Mouse (Mus musculus) gastrocnemius, postnatal 25 days (tissue): Measurements from ENCODE around the gene Sinhcaf. TPM values are rescaled to one million over a fixed set of nuclear protein-coding genes. Genes with fewer than 3 reads are reported as not detected.

Experiments used
- total RNA-seq, 2 experiments: library from RNA; stranded (reverse); gene quantifications; 1 replicate in 1 of 2; 2 replicates in 1 of 2; pipeline ENCODE4 v1.2.3; 2021

Sinhcaf gene
- total RNA-seq, 2 experiments from 2014 or later: 0.95 to 2.7 TPM

Other genes with a start within 250 kb of the Sinhcaf start
- 10 to 100 TPM; 18.2 to 18.6 TPM for gene Ipo8, start 115.0 kb downstream of the Sinhcaf start, total RNA-seq
- gene Caprin2, start 50.2 kb downstream of the Sinhcaf start, total RNA-seq: 1 to 10 TPM; 3.4 to 4.2 TPM
- gene Dennd5b, start 155.2 kb upstream of the Sinhcaf start, total RNA-seq: 1 to 10 TPM; 5.1 to 5.2 TPM
- not detected for gene Gm10203, start 183.7 kb upstream of the Sinhcaf start, total RNA-seq
- 10 to 100 TPM in 1 of 2 experiments, 1 to 10 TPM in 1; 7.7 to 11.1 TPM for gene Etfbkmt, start 193.4 kb upstream of the Sinhcaf start, total RNA-seq
- gene Amn1, start 242.2 kb upstream of the Sinhcaf start, total RNA-seq: 10 to 100 TPM; 11.4 to 11.6 TPM